Mouse (Mus musculus): Measurements from ENCODE around the gene Trim47. TPM values are rescaled to one million over a fixed set of nuclear protein-coding genes. Genes with fewer than 3 reads are reported as not detected.

The Trim47 gene
- polyA plus RNA-seq (2016; fragmentation: Nextera tagmentation; extraction: Ambion mirVana) = 4.0 and 4.7 TPM in 2 replicates

- peaks cover 33% of the 10 kb centered on the region for H3K4me1 ChIP-seq
- peaks cover 29% of the 10 kb centered on the region; the same call in 1 of the 2 replicates for H3K27me3 ChIP-seq
- no peaks in the 10 kb centered on the region for H3K9me3 ChIP-seq
- 0 out of 2 replicates have a peak within 1 kb of the TSS, but pooled peaks have one; percentile 4 for H3K4me3 ChIP-seq
- no peak within 1 kb of the TSS for H3K27ac ChIP-seq (replicated peaks)
- WGBS = 24% methylated on average over 23 of the region's 23 CpGs
- peaks cover 17% of the 10 kb centered on the region for H3K36me3 ChIP-seq
- peak within 1 kb of the TSS; percentile 30 for H3K4me2 ChIP-seq (replicated peaks)
- no peak for ATAC-seq (ENCODE audit: low FRiP score, low read depth)
- H3K9ac ChIP-seq (replicated peaks) = peak within 1 kb of the TSS; percentile 24; the same call in 1 of the 2 replicates
Observed at GRCm38 (mm10) chr11:116127156-116127980, at the start of gene Trim47. Gene Trim47, minus strand, starts transcription at chr11:116127210.

- peaks cover 90% of the 10 kb centered on the region for H3K36me3 ChIP-seq
- no peak for ATAC-seq (ENCODE audit: low FRiP score, low read depth)
- H3K9ac ChIP-seq (replicated peaks) = no peak overlapping the region
Observed at GRCm38 (mm10) chr11:116176010-116176409, 49.0 kb upstream of the Trim47 start.

GRCm38 (mm10) chr11:116174775-116175448 is 47.9 kb upstream of the Trim47 start:
- no peak overlapping the region for H3K9ac ChIP-seq (replicated peaks)
- H3K27ac ChIP-seq (replicated peaks) = no peak overlapping the region
- H3K36me3 ChIP-seq = peaks cover 79% of the 10 kb centered on the region
- H3K4me3 ChIP-seq = no peak overlapping the region
- no peak overlapping the region for H3K4me2 ChIP-seq (replicated peaks)
- H3K9me3 ChIP-seq = no peaks in the 10 kb centered on the region
- no peaks in the 10 kb centered on the region for H3K4me1 ChIP-seq
- H3K27me3 ChIP-seq = no peaks in the 10 kb centered on the region
- ATAC-seq (ENCODE audit: low FRiP score, low read depth) = no peak
- WGBS = 88% methylated on average over 22 of the region's 22 CpGs

More at GRCm38 (mm10) chr11:116176010-116176409, 49.0 kb upstream of the Trim47 start:
- Histone ChIP-seq H3K4me1 (no peaks in the 10 kb centered on the region), H3K9me3 (no peaks in the 10 kb centered on the region), H3K4me3 (no peak overlapping the region), H3K27ac (replicated peaks) (no peak overlapping the region), H3K4me2 (replicated peaks) (no peak overlapping the region), H3K27me3 (no peaks in the 10 kb centered on the region)
- WGBS = 84% methylated on average over 7 of the region's 7 CpGs

GRCm38 (mm10) chr11:116171959-116172358 is 44.9 kb upstream of the Trim47 start:
- Histone ChIP-seq H3K9me3 (no peaks in the 10 kb centered on the region), H3K36me3 (peaks cover 53% of the 10 kb centered on the region), H3K27me3 (no peaks in the 10 kb centered on the region), H3K4me3 (no peak overlapping the region), H3K4me1 (peaks cover 6% of the 10 kb centered on the region), H3K4me2 (replicated peaks) (no peak overlapping the region), H3K9ac (replicated peaks) (no peak overlapping the region), H3K27ac (replicated peaks) (no peak overlapping the region)
- 88% methylated on average over 2 of the region's 2 CpGs for WGBS
- no peak for ATAC-seq (ENCODE audit: low FRiP score, low read depth)

GRCm38 (mm10) chr11:116170003-116170800 is 43.2 kb upstream of the Trim47 start:
- Histone ChIP-seq H3K9ac (replicated peaks) (no peak overlapping the region), H3K27ac (replicated peaks) (no peak overlapping the region), H3K4me3 (no peak overlapping the region), H3K4me1 (peaks cover 15% of the 10 kb centered on the region), H3K27me3 (no peaks in the 10 kb centered on the region), H3K9me3 (no peaks in the 10 kb centered on the region), H3K4me2 (replicated peaks) (no peak overlapping the region), H3K36me3 (peaks cover 48% of the 10 kb centered on the region)
- 90% methylated on average over 5 of the region's 5 CpGs for WGBS
- no peak for ATAC-seq (ENCODE audit: low FRiP score, low read depth)

- Histone ChIP-seq H3K4me2 (replicated peaks) (no peak overlapping the region), H3K9me3 (no peaks in the 10 kb centered on the region), H3K4me3 (no peak overlapping the region), H3K36me3 (peaks cover 46% of the 10 kb centered on the region), H3K4me1 (peaks cover 15% of the 10 kb centered on the region), H3K27ac (replicated peaks) (no peak overlapping the region), H3K27me3 (no peaks in the 10 kb centered on the region), H3K9ac (replicated peaks) (no peak overlapping the region)
- WGBS = 80% methylated on average over 3 of the region's 3 CpGs
- ATAC-seq (ENCODE audit: low FRiP score, low read depth) = no peak
Observed at GRCm38 (mm10) chr11:116169214-116169613, 42.2 kb upstream of the Trim47 start.

- WGBS = under 1% methylated on average over 40 of the region's 40 CpGs
- Histone ChIP-seq H3K36me3 (peaks cover 46% of the 10 kb centered on the region), H3K27me3 (no peaks in the 10 kb centered on the region), H3K4me1 (peaks cover 22% of the 10 kb centered on the region), H3K4me2 (replicated peaks) (peak within 1 kb of the TSS; percentile 82), H3K4me3 (peak within 1 kb of the TSS; percentile 78), H3K9ac (replicated peaks) (peak within 1 kb of the TSS; percentile 89), H3K9me3 (no peaks in the 10 kb centered on the region), H3K27ac (replicated peaks) (peak within 1 kb of the TSS; percentile 93)
- ATAC-seq (ENCODE audit: low FRiP score, low read depth) = peak; percentile 98
Observed at GRCm38 (mm10) chr11:116167884-116168439, 41.0 kb upstream of the Trim47 start, which contains the start of gene Fbf1. Gene Fbf1, minus strand, starts transcription at chr11:116168166.

GRCm38 (mm10) chr11:116167232-116167631 is 40.2 kb upstream of the Trim47 start:
- WGBS = 9% methylated on average over 6 of the region's 6 CpGs
- H3K9me3 ChIP-seq = no peaks in the 10 kb centered on the region
- ATAC-seq (ENCODE audit: low FRiP score, low read depth) = no peak
- peak overlapping the region; percentile 78 for H3K4me3 ChIP-seq
- peak overlapping the region; percentile 82 for H3K4me2 ChIP-seq (replicated peaks)
- peak overlapping the region; percentile 89 for H3K9ac ChIP-seq (replicated peaks)
- H3K4me1 ChIP-seq = peaks cover 22% of the 10 kb centered on the region
- peaks cover 39% of the 10 kb centered on the region for H3K36me3 ChIP-seq
- peak overlapping the region; percentile 93 for H3K27ac ChIP-seq (replicated peaks)
- H3K27me3 ChIP-seq = no peaks in the 10 kb centered on the region

- Histone ChIP-seq H3K4me3 (no peak overlapping the region), H3K4me1 (peaks cover 18% of the 10 kb centered on the region), H3K9ac (replicated peaks) (no peak overlapping the region), H3K27me3 (no peaks in the 10 kb centered on the region), H3K4me2 (replicated peaks) (no peak overlapping the region), H3K36me3 (peaks cover 67% of the 10 kb centered on the region), H3K9me3 (no peaks in the 10 kb centered on the region), H3K27ac (replicated peaks) (no peak overlapping the region)
- no peak for ATAC-seq (ENCODE audit: low FRiP score, low read depth)
- WGBS = 34% methylated on average over 9 of the region's 9 CpGs
Observed at GRCm38 (mm10) chr11:116163002-116163401, 36.0 kb upstream of the Trim47 start.

GRCm38 (mm10) chr11:116162146-116162545 is 35.1 kb upstream of the Trim47 start:
- no peak overlapping the region for H3K4me3 ChIP-seq

GRCm38 (mm10) chr11:116161312-116161711 is 34.3 kb upstream of the Trim47 start:
- H3K27me3 ChIP-seq = no peaks in the 10 kb centered on the region
- no peak overlapping the region for H3K9ac ChIP-seq (replicated peaks)
- peaks cover 82% of the 10 kb centered on the region for H3K36me3 ChIP-seq
- H3K4me2 ChIP-seq (replicated peaks) = no peak overlapping the region
- no peak for ATAC-seq (ENCODE audit: low FRiP score, low read depth)
- peaks cover 9% of the 10 kb centered on the region for H3K4me1 ChIP-seq
- H3K9me3 ChIP-seq = no peaks in the 10 kb centered on the region
- WGBS = 76% methylated on average over 12 of the region's 12 CpGs
- no peak overlapping the region for H3K27ac ChIP-seq (replicated peaks)
- H3K4me3 ChIP-seq = no peak overlapping the region

More at GRCm38 (mm10) chr11:116162146-116162545, 35.1 kb upstream of the Trim47 start:
- Histone ChIP-seq H3K9me3 (no peaks in the 10 kb centered on the region), H3K36me3 (peaks cover 74% of the 10 kb centered on the region), H3K27ac (replicated peaks) (no peak overlapping the region; the same call in 1 of the 2 replicates), H3K27me3 (no peaks in the 10 kb centered on the region), H3K9ac (replicated peaks) (no peak overlapping the region), H3K4me1 (peaks cover 18% of the 10 kb centered on the region), H3K4me2 (replicated peaks) (no peak overlapping the region)
- ATAC-seq (ENCODE audit: low FRiP score, low read depth) = no peak
- WGBS = 80% methylated on average over 10 of the region's 10 CpGs
